Mouse (Mus musculus): Measurements from ENCODE around the gene Saa3. TPM values are rescaled to one million over a fixed set of nuclear protein-coding genes. Genes with fewer than 3 reads are reported as not detected.

Saa3 gene
- polyA plus RNA-seq, 1 experiment from 2014 or later, result 0.20 TPM

- no peak for ATAC-seq (ENCODE audit: insufficient number of reproducible peaks, low FRiP score)
- Histone ChIP-seq H3K27me3 (replicated peaks) (peaks cover 39% of the 10 kb centered on the region), H3K9ac (no peak overlapping the region), H3K4me3 (peak overlapping the region; percentile 5; the same call in 1 of the 2 replicates), H3K27ac (ENCODE audit: poor library complexity, severe bottlenecking) (no peak overlapping the region), H3K36me3 (no peaks in the 10 kb centered on the region), H3K9me3 (replicated peaks) (no peaks in the 10 kb centered on the region), H3K4me2 (peak overlapping the region; percentile 46), H3K4me1 (replicated peaks) (peaks cover 11% of the 10 kb centered on the region)
- WGBS, result 1% methylated on average over 21 of the region's 21 CpGs
Observed at GRCm38 (mm10) chr7:46667256-46667655, 48.2 kb downstream of the Saa3 start.

- Histone ChIP-seq H3K27ac (ENCODE audit: poor library complexity, severe bottlenecking) (no peak overlapping the region), H3K4me3 (no peak overlapping the region), H3K4me1 (replicated peaks) (peaks cover 8% of the 10 kb centered on the region), H3K36me3 (no peaks in the 10 kb centered on the region), H3K9ac (no peak overlapping the region), H3K9me3 (replicated peaks) (no peaks in the 10 kb centered on the region), H3K4me2 (no peak overlapping the region), H3K27me3 (replicated peaks) (peaks cover 39% of the 10 kb centered on the region)
- 36% methylated on average over 9 of the region's 9 CpGs for WGBS
- no peak for ATAC-seq (ENCODE audit: insufficient number of reproducible peaks, low FRiP score)
Observed at GRCm38 (mm10) chr7:46665236-46665635, 50.3 kb downstream of the Saa3 start.

Other genes with a start within 250 kb of the Saa3 start
- 9.8 and 11.3 TPM in 2 replicates for gene Sergef, start 75.9 kb downstream of the Saa3 start, polyA plus RNA-seq (2016; fragmentation: Nextera tagmentation; extraction: Ambion mirVana)
- not detected in 2 replicates for gene Tph1, start 43.2 kb downstream of the Saa3 start, polyA plus RNA-seq (2016; fragmentation: Nextera tagmentation; extraction: Ambion mirVana)
- 16.2 and 16.5 TPM in 2 replicates for gene Saal1, start 5.0 kb downstream of the Saa3 start, polyA plus RNA-seq (2016; fragmentation: Nextera tagmentation; extraction: Ambion mirVana)
- gene Saa4, start 16.9 kb upstream of the Saa3 start, polyA plus RNA-seq (2016; fragmentation: Nextera tagmentation; extraction: Ambion mirVana), result not detected in 2 replicates
- not detected in 2 replicates for gene Saa1, start 27.3 kb upstream of the Saa3 start, polyA plus RNA-seq (2016; fragmentation: Nextera tagmentation; extraction: Ambion mirVana)
- not detected in 2 replicates for gene Saa2, start 36.1 kb upstream of the Saa3 start, polyA plus RNA-seq (2016; fragmentation: Nextera tagmentation; extraction: Ambion mirVana)
- gene Hps5, start 80.4 kb upstream of the Saa3 start, polyA plus RNA-seq (2016; fragmentation: Nextera tagmentation; extraction: Ambion mirVana), result 16.4 and 17.4 TPM in 2 replicates
- gene Gtf2h1, start 80.4 kb upstream of the Saa3 start, polyA plus RNA-seq (2016; fragmentation: Nextera tagmentation; extraction: Ambion mirVana), result 32.5 and 33.1 TPM in 2 replicates
- gene Ldha, start 125.8 kb upstream of the Saa3 start, polyA plus RNA-seq (2016; fragmentation: Nextera tagmentation; extraction: Ambion mirVana), result 2,859 and 2,900 TPM in 2 replicates
- gene Ldhc, start 145.5 kb upstream of the Saa3 start, polyA plus RNA-seq (2016; fragmentation: Nextera tagmentation; extraction: Ambion mirVana), result not detected in 2 replicates
- 185 and 190 TPM in 2 replicates for gene Tsg101, start 204.3 kb upstream of the Saa3 start, polyA plus RNA-seq (2016; fragmentation: Nextera tagmentation; extraction: Ambion mirVana)
- 10.0 TPM in 2 replicates for gene Uevld, start 242.8 kb upstream of the Saa3 start, polyA plus RNA-seq (2016; fragmentation: Nextera tagmentation; extraction: Ambion mirVana)